Mouse (Mus musculus) WW6 (cell line): ENCODE measurements around the gene Fam90a1a.
"Not testable (repeated sequence)": the region's sequence is repeated elsewhere in the genome, so short reads cannot be mapped to it uniquely, and the experiment has no call there.

Source experiments
- DNase-seq: peaks from one replicate; pipeline ENCODE4 v3.0.0-alpha.2; 2013; ENCODE audit warnings: low read depth, low spot score

Fam90a1a gene

DNA sequence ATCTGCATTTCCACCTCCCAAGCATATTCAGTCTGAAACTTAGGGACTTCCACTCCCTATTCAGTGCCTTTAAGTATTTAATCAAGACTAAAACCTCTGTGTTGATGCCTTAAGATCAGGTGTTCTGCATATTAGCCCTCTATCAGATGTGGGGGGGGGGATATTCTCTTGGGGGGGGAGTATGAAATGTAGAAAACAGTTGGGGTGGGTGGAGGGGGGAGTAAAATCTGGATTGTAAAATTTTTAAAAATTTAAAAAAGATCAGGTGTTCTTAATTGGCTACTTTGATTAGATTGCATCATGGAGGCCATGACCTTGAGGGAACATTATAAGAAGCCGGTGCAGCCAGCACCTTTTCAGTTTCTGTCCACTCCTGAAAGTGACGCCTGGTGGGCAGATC, at the start of gene Fam90a1a:
Fam90a1a (plus strand) TSS at position 301 of the 400 bp plus-strand sequence.
- DNase-seq = no peak

- DNase-seq = no peak
Observed at GRCm38 (mm10) chr8:21911931-21912330, 46.6 kb upstream of the Fam90a1a start.

GRCm38 (mm10) chr8:21912554-21912953, 46.0 kb upstream of the Fam90a1a start:
- DNase-seq = no peak

GRCm38 (mm10) chr8:21915625-21916024, 42.9 kb upstream of the Fam90a1a start:
- DNase-seq = no peak

- DNase-seq = not testable (repeated sequence)
Observed at GRCm38 (mm10) chr8:21930754-21931153, 27.8 kb upstream of the Fam90a1a start.

- DNase-seq = no peak
Observed at GRCm38 (mm10) chr8:21932610-21933009, 25.9 kb upstream of the Fam90a1a start, which contains the start of gene Defb15. Defb15 (minus strand) TSS chr8:21932710.

DNA sequence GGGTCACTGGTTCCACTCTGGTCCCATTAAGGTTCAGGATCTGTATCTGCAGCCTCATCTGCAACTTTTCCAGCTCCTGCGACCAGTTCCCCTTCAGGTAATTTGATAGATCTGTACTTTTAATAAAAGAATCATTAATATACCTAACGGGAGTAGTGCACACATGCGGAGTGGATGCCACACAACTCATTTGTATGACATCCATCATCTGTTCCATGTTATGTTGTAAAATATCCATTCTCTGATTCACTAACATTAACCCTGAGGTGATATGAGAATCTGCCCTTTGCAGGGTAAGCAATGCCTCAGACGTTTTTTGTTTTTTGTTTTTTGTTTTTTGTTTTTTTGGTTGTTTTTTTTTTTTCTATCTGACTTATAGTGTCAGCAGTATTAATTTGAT, 20.5 kb upstream of the Fam90a1a start, which contains the start of gene Defb35:
Defb35 (plus strand) TSS at position 301 of the 400 bp plus-strand sequence.
- DNase-seq = not testable (repeated sequence)

- DNase-seq = no peak
Observed at GRCm38 (mm10) chr8:21946462-21946861, 12.1 kb upstream of the Fam90a1a start, which contains the start of gene Defb13. Defb13 (plus strand) TSS chr8:21946762.

DNA sequence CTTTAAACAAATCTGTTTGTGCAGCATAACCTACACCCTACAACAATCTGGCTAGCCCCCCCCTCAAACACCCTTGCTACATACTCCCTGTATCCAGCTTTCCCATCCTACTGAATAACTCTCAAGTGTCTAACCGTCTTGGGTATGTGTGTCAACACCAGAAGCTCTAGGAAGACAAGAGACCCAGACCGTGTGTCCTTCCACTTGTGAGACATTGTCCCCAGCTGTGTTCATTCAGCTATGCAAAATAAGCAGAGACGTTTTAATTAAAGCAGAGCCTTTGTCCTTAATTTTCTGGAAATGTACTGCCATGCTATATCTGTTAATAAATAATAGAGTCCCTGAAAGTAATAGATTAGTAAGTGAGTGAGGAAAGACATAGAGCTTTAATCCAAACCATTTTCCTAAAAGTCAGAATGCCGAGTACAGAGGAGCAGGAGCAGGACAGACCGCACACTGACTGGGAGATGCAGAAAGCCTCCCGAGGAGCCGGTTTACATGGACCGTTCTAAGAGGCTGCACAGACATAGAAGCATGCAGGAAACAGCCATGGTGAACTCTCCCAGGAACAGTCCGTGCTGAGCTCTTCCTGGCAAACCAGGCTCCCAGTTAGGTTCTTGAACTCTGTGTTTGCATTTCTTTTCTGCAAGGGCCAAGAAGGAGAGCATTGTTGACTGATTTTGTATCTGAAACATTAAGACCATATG, 11.1 kb upstream of the Fam90a1a start:
- no peak for DNase-seq

DNA sequence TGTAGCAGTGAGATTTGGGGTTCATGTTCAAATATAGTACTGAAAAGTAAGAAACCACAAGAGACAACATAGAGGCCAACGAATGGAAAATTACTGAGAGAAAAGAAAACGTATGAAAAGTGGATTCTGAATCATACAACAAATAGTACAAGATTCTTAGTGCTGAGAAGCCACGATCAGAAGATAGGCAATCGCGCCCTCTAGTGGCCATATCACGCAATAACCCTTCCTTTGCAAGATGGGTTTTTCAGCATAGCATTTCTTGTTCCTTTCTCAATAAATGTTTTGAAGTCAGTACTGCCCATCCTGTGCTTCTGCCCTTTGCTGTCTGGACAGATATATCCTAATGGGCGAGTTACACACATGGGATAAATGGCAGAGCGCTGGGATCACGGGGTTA, 3.2 kb upstream of the Fam90a1a start:
- no peak for DNase-seq

- DNase-seq = no peak
Observed at GRCm38 (mm10) chr8:21956336-21956735, 2.2 kb upstream of the Fam90a1a start.

DNA sequence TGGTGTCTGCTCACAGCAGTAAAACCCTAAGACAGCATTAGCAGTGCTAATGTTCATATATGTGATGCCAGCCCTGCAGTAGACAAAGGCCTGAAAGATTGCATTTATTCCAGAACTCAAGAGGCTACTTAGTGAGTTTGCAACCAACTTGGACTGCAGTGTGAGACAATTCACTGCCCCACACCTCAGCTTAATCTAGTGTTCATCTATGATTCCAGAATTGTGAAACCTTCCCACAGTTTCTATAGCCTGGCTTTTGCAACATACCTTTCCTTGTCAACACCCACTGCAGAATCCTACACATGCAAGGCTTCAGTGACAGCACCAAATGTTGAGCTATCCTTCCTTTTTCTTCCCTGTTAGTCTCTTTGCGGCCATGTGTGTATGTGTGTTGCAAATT, 8.1 kb downstream of the Fam90a1a start:
- no peak for DNase-seq

GRCm38 (mm10) chr8:21969475-21969874, 11.0 kb downstream of the Fam90a1a start, which contains the start of gene Ccdc70:
Ccdc70 (plus strand) TSS chr8:21969775.
- no peak for DNase-seq

GRCm38 (mm10) chr8:21978193-21978592, 19.7 kb downstream of the Fam90a1a start:
- no peak for DNase-seq

- no peak for DNase-seq
Observed at GRCm38 (mm10) chr8:21981664-21982337, 23.3 kb downstream of the Fam90a1a start.

DNA sequence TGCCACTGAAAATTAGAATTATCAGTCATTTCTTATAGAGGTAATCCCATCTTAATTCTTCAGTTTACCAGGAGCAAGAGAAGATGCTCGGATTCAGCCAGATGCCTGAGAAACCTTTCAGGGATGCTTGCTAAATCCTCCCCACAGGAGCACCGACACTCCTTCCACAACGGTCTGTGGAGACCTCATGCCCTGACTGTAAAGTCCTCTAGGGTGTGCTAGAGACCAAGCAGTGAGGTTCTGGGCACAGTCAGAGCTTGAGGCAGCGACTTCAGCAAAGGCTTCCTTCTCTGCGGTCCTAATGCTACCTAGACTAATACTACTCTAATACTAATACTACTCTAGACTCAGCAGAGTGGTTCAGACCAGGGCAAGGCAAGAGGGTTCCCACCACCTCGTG, 33.7 kb downstream of the Fam90a1a start:
- no peak for DNase-seq

GRCm38 (mm10) chr8:21995181-21995580, 36.7 kb downstream of the Fam90a1a start:
- no peak for DNase-seq

- DNase-seq = no peak
Observed at GRCm38 (mm10) chr8:22004750-22005522, 46.4 kb downstream of the Fam90a1a start.

- no peak for DNase-seq
Observed at GRCm38 (mm10) chr8:22006423-22006822, 47.9 kb downstream of the Fam90a1a start.

- DNase-seq = no peak
Observed at GRCm38 (mm10) chr8:22009403-22009802, 50.9 kb downstream of the Fam90a1a start.

GRCm38 (mm10) chr8:22013034-22013707, 54.7 kb downstream of the Fam90a1a start:
- no peak for DNase-seq
